Mouse (Mus musculus) urinary bladder, adult 18-20 months (tissue): ENCODE data around the gene Schip1.

Source experiments
- DNase-seq, 2 experiments: peaks; one replicate each; pipeline ENCODE4 v3.0.0; 2022; ENCODE audit warnings: low spot score in 2 of 2, mixed read lengths in 2 of 2

The Schip1 gene

DNA sequence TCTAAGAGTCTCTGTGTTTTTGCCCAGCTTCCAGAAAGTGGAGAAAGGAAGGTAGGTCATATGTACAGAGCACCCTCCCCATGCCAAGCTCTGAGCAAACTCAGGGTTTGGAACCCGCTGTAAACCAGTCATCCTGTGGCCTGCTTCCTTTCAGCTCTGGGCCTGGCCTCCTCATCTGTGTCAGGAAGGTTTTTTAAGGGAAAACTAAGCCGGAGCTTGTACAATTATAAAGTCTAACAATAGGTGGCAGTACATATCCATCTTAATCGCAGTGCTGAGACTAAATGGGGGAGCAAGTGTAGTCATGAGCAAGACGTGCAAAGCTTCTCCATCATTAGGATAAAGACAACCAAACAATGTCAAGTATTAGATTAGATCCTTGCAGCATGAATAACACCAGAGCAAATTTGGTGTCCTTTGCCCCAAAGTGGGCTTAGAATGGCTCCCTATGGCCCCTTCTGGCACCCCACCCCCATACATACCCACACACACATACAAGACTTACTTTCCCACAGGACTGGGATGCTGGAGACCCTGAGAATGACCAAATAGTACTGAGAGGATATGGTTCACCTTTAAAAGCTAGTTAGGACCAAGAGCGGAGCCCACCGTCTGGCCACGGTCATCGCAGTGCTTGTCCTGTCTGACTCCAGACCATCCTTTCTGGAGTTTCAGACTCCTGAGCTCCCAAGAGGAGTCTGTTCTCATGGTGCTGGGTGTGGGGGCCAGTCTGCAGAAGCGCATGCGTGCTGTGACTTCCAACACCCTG is 550.6 kb downstream of the Schip1 start:
- no peak for DNase-seq

DNA sequence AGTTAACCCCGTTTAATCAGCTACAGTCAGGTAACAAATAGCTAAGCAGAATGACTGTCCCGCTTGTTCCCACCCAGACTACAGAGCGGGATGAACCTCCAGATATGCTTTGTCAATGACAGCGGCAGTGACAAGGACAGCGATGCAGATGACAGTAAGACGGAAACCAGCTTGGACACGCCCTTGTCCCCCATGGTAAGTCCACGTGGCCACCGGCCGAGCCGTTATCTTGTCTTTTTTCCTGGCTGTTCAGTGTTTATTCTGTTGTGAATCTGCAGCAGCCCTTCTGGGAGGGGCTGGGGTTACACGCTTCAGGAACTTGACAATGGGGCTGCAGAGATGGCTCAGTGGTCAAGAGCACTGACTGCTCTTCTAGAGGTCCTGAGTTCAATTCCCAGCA is 551.8 kb downstream of the Schip1 start:
- DNase-seq: no peak

DNA sequence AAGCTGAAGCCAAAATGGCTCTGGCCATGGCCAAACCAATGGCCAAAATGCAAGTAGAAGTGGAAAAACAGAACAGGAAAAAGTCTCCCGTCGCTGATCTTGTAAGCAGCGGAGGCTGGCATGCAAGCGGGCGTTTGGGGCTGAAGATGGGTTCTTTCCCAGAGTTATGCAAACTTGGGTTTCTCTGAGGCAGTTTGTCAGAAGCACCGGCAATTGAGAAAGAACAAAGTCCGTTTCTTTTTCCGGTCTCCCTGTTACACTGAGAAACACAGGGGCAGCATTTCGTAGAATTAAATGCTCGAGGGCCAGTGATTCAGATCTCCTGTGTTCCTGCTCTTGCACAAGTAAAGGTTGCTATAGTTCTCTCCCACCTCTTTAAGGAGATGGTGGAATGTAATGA is 553.1 kb downstream of the Schip1 start:
- no peak for DNase-seq

DNA sequence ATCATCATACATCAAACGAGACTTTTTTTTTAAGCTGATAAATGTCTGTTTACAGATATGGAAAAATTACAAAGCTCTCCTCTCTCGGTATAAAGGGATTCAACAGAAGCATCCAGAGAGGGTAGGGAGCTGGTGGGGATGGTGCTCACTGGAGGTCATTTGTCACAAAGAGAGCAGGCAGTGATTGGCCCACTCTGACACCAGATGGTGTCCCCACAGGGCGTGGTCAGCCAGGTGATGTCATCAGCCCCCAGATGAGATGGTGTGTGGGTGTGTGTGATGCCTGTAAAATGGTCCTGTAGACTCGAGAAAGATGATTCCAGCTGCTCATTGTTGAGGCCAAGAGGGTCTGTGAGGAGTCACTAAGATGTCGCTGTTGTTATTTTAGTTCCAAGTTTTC is 554.5 kb downstream of the Schip1 start:
- no peak for DNase-seq

DNA sequence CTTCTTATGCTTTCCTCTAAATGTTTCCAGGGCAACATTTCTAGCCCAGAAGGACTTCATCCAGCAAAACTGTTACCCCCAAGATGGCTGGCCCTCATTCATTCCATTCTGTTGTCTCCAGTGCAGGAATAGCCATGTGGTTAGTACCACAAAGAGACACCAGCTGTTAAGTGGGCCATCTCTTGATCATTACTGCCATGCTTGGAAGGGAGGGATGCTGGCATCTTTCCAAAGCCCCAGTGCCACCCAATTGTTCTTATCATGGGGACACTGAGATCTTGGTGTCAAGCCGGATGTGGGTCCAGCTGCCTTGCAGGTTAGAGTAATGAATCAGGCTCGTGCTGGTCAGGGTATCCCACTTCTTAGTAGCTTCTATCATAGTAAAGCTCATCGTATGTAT is 557.4 kb downstream of the Schip1 start:
- DNase-seq: no peak

DNA sequence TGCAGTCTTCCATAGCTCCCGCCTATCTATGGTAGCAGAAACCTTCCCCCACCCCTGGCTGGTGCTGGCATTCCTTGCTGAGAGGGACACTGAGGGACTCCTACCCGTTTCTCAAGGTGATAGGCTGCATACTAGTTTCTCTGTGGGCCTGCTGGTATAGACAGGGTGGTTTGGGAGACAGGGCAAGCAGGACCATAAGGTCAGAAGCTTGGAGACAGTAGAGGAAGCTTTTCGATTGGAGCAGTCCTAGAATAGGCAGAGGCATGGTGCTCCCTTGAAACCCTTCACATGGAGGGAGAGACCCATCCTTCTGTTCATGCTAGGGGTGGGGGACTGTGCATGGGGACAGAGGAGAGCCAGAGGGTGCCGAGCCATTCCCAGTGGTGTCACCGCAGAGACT is 558.4 kb downstream of the Schip1 start:
- DNase-seq: no peak

DNA sequence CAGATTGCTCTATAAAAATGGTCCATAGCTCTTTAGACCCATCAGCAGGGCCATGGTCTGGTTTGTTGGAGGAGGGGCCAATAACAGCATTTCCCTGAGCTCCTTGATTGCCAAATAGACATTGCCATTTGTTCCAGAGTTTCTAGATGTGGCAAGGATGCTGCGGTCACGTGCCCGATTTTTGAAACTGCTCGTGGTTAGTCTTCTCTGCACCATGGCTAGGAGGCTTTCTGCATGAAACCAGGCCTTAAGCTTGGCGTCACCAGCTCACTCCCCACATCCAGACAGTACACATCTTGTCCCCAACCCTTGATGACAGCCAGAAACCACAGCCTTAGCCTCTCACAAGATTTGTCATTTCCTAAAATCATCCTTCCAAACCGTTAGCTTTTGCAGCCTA is 559.9 kb downstream of the Schip1 start:
- DNase-seq: no peak

DNA sequence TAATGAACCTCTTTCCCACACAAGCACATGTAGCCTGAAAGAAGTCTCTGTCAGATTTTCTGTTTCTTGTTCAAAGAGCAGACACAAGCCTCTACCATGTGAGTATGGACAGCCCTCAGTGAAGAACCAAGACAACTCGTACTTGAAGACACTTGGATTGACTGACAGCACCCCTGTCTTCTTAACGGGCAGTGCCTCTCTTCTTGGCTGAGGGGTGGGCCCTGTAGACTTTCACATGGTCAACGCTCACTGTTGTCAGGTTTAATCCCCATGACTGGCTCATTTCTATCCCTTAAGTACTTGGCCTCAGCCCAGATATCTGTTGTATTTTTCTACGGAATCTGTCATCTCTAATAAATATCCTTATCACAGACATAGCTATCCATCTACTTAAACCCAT is 565.7 kb downstream of the Schip1 start:
- no peak for DNase-seq

DNA sequence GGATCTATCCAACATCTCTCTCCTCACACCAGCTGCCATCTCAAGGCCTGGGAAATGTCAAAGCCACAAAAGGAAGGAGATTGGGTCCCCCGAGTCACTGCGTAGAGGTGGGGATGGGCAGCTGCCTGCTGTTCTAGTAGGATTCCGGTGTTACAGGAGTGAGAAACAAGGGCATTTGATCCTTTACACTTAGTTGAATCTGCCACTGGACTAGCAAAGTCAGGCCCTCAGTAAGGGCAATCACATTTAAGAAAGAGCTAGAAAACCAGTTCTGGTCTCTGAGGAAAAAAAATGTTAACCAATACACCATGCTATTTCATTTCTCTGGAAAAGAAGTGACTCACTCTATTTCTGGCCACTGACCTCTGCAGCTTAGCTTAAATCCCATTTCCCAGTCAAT is 566.2 kb downstream of the Schip1 start:
- no peak for DNase-seq

DNA sequence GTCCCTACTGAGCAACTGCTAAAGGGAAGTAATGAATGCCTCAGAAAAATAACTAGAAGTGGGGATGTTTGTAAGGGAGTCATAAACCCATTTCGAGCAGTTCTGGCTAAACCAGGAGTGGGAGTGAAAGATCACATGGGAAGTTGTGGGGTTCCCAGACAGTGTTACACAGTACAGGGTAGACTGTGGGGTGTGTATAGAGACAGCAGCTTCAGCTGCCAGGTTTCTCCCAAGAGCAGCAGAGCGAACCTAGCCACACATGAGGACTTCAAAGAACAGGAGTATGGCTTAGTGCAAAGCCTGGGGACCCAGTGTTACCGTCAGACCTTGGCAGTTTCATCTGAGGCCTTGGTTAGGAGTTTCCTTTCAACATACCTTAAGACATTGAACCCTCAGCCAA is 568.1 kb downstream of the Schip1 start:
- DNase-seq: no peak

DNA sequence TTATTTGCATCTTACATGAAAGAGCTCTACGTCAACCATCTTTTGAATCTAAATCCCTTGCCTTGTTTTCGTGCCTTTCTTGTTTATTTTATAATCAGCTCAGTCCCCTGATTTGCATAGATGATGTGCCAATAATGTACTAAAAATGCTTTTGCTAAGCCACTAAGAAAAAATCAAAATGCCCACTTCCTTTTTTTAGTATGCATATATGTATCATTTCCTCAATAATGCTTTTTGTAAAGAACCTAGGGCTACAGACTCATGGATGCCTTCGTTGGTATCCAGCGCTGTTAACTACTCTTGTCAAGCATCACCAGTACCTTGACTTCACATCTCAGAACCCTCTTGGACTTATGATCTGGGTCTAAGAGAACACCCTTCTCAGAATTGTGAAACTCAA is 569.0 kb downstream of the Schip1 start:
- no peak for DNase-seq

DNA sequence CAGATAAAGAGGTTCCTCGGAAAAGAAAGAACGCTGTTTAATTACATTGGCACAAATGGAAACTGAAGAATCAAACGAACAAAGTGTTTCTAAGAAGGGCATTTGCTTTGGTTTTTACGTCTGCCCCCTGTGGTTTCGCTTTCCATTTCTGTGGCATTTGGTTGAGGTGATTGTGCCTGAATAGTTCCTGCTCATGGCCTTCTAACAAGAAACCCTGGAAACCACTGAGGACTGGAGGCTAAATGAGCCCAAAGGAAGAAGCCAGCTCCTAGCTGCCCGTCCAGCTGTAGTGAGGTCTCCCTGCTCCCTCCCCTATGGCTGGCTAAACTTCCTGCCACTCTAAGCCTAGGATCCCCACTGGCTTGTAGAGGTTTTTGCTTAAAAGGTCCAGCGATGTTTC is 573.4 kb downstream of the Schip1 start:
- no peak for DNase-seq

DNA sequence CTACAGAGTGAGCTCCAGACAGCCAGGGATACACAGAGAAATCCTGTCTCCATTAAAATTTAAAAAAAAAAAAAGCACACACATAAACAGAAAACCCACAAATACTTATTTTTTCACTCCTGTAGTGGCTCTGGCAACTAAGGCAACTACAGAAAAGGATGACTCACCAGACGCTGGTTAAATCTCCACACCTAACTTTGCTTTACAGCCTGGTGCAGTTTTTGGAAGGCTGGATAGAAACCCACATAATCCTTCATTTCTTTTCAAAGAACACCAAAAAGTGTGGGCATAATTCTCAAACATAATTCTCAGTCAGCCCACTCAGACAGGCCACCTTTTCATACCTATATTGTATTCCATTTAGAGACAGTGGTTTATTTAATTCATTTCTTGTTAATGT is 574.1 kb downstream of the Schip1 start:
- no peak for DNase-seq

DNA sequence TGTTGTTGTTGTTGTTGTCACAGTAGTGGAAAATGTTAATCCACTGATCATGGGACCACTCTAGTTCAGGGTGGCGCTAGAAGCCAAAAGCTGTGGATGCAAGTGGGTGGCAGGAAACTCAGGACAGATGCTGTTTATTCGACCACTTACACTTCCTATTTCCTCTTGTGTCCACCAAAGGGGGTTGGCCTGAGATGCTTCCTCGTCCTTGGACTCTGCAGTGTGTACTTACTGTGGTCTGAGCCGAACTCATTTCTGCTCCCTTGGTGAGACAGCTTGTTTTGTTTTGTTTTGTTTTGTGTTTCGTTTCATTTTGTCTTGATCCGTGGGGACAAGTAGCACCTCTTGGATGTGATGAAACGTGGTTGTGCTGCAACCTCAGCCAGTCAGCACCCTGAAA is 578.3 kb downstream of the Schip1 start:
- no peak for DNase-seq

DNA sequence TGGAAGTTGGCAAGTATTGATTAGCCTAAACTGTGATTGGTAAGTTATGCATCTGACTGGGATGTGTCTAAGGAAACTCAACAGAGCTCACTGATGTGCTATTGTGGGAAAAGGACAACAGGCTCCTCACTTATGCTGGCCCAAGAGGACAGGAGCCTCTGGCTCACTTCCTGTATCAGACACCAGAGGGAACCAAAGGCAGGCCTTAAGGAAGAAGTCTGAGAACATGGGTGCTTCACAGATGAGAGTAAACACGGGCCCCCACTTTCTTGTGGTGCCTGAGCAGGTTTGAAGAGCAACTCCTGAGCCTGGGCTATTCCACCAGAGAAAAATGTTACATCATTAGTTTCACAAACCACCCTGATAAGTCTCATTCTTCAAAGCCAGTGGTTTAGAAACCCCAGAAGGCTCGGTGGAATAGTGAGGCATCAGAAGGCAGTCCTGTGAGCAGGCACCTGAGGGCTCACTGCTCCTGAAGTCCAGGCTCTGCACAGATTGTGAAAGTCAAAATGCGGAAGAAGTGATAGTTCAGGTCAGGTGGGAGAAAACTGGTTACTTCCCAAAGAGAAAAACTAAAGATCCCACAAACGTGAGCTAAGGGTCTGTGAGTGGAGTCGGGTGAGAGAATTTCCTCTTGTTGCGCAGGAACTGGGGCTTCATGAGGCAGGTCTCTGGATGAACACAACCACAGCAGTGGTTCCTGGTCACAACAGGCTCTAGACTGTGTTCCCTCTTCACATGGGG is 582.0 kb downstream of the Schip1 start:
- peak in 1 of 2 experiments; percentile 3 for DNase-seq

DNA sequence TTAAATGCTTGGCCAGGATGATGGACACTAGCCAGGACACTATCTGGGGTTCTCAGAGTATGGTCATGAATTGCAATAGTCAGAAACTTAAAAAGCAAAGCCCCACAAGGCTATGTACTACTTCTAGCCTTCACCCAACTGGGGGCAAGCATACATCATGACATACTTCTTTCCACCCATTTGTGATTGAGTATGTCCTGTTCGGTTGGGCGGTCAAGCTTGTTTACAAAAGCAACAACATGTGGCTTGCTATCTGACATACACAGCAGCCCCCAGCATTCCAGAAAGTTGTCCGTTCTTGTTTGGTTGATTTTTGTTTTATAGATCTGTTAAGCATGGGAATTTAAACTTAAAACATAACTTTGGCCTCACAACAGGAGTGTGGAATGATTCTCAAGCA is 582.7 kb downstream of the Schip1 start:
- no peak for DNase-seq

DNA sequence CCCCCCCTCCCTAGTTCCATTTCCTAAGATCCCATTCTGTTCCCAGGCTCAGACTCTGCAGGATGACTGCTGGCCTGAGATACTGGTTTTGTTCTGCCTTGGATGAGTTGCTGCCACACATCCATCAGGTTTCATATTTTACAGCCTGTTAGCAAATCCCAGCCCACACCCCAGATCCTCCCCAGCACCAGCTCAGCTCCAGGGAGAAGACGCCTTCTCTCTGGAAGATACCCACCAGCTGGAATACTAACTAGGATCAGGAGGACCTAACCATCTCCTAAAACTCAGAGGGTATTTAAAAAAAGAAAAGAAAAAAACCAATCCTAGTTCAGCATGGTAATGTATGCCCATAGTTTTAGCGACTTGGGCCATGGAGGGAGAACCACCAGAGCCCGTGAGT is 585.6 kb downstream of the Schip1 start:
- DNase-seq: no peak

DNA sequence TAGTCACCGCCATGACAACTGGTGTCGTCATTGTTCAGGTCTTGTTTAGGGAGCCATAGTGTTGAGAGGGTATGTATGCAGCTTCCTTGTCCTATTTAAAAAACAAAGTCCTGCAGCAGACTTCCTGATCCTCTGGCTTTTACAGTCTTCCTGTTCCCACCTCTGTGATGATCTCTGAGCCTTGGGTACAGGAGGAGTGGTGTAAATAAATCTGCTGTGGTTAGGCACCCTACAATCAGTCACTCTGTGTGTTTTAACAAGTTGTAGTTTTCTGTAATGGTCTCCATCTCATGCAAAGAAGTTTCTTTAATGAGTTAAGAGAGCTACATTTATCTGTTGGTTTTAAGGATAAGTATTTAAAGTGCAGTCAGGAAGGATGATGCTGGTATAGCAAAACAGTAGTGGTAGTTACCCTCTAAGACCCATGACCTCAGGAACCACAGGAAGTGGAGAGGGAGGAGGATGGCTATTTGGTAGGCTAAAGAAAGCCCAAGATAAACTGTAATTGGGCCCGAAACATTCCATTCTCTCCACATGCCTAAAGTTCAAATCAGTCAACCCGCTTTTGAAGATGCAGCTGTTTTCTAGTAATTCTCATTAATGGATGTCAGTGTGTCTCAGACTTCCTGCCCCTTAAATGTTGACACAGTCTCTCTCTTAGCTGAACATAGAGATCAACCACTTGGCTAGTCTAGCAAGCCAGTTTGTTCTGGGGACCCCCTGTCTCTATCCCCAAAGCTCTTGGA is 592.2 kb downstream of the Schip1 start:
- no peak for DNase-seq

DNA sequence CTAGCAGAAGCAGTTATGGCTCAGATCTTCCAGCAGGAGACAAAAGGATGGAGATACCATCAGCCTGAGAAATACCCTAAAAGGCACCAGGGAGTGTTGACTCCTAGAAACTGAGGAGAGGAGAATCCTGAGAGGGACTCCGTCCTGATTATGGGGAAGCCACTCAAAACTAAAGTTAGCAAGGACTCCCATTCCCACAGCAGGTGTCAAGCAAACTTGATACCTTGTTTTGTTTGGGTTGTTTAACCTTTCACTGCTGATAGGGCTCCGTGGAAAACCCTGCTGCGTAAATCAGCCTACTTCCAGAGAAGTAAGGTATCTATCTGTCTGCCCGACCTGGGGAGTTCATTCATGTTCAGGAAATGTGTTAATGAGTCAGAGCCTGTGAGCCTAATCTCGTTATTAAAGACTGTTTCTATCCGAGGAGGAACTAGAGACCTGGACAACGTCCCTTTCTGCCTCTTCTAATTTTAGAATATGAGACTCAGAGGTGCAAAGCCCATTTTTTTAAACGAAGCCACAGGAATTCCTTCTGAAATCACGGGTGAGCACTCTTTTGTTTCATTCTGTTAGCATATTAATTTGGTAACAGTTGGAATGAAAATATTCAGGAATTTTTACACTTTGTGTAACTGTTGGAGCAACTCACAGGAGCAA is 593.1 kb downstream of the Schip1 start:
- DNase-seq: no peak

DNA sequence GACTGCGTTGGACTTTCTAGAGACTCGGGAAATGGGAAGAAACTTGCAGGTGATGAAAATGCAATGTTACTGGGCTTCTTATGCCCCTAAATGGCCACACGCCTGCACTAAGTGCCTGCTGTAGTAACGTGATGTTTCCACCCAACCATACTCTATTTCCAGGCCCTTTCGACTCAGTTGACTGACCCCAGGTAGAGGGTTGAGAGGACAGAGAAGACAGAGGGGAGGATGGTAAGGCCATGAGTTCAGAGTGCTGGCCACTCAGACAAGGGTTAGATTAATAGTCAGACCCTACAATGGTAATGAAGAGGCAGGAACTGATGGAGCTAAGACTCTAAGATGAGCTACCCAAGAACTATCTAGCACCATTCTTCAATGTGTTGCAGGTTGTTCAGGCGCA is 595.4 kb downstream of the Schip1 start:
- DNase-seq: no peak

DNA sequence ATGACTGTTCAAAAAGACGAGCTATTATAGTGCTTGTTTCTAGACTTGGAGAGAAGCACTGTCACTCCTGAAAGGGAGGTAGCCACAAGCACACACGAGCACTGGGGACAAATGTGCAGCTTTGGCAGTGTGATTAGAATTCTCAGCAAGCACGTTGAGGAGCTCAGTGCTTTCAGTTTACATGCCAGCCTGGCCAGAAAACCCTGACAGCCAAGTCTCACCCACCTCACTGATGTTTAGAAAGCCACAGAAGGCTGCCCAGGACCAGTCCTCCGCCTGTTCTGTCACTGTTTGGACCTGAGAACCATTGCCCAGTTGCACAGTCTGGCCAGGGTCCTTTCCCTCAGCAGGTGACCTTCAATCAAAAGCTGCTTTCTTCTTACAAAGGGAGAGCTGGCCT is 595.9 kb downstream of the Schip1 start:
- no peak for DNase-seq

DNA sequence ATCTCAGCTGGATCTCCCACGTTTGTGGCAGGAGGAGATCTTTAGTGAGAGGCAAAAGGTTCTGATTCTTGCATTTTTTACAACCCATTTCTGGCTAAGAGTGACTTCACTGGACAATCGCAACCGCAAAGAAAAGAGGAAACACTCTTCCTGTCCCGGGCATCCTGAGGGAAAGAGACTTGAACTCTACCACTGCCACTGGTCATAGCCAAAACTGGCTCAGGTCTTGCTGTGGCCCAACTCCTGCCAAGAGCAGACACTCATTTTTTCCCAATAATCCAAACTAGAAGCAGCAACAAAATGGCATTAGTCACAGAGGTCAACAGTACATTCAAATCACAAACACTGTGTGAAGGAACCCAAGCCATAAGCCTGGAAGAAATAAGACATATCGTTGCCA is 597.8 kb downstream of the Schip1 start:
- DNase-seq: no peak
